Mouse (Mus musculus): ENCODE results near the gene Hpgds.

Hpgds gene

DNA sequence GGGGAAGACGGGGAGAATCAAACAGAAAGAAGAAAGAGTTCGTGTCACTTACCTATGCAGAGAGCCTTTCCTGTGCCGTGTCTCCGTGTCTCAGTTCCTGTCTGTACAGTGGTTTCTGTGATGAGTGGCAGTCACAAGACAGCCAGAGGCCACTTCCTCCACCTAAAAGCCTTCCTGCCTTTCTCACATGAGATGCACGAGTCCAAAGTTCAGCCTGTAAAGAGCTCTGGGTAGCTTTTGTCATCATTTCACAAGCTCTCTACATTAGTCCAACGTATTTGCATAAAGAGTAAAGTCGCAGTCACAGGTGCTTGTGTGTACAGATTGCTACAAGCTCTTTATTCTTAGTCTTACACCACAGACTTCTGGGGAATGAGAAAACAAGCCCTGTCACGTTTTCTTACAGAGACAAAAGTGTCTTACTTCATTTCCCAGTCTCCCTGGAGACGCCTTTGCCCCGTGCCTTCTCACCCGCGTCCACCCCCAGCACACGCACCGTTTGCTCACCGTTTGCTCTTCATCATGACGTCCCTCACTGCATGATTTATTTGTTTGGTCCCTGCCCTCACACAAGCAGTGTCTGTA is at the start of gene Hpgds:
Gene Hpgds (minus strand): TSS at position 288 of the 585 bp plus-strand sequence.
- DNase-seq (ENCODE audit: low spot score in 2 of 2): no peak

DNA sequence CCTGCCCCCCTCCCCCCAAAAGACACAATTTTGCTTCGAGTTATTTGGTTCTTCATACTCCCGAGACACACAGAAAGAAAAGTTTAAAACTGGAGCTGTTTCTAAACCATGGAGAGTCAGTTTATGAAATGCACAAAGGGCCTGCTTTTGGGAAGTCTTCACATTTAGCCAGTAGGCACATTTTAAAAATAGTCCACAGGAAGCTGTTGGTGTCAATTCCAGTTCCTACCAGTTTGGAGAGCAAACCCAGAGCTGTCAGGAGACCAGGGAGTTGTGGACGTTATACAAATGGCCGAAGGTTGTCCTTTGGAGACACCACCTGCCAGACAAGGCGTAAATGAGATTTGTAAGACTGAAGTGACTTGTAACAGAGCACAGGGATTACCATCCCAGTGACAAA is 20.3 kb upstream of the Hpgds start:
- peak; percentile 3 to 5 for DNase-seq (ENCODE audit: low spot score in 2 of 2)

DNA sequence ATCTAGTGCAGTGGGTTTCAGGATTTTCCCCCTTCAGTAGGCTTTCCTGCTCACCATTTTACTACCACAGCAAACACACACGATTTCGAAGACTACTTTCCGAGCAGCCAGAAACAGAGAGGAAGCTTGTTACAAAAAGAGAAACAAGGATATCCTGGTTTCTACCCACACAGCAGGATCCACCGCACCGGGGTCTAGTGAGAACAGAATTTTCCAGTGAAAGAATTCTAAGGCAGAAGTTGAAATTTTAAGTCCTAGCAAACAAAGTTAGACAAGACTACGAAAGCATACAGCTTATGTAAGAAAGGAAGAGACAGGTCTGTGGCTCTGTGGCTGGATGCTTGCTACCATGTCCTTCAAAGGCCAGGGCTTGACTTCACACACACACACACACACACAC is 19.4 kb upstream of the Hpgds start:
- DNase-seq (ENCODE audit: low spot score in 2 of 2): peak; percentile 26 to 61

DNA sequence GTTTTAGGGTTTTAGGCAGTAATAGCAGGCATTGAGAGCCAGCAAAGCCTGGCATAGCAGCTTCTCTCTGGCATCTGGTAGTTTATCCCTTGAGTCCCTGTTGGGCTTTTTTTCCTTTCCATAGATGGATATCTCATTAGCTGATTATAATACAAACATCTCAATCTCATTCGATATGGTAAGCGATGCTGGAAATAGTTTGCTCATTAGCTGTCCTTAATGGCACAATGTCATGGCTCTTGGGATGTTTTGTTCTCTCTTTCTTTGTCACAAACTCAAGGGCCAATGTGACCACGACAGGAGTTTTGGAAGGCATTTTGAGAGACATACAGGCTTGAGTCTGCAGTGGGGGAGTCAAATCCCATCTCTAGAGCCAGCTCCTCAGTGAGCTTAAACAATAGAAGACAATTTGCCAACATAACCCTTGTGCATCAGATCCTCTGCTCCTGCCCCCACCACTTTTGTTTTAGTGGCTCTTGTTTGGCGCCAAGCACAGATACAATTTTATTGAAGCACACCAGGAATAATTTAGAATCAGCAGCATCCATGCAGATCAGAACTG is 14.8 kb upstream of the Hpgds start:
- DNase-seq (ENCODE audit: low spot score in 2 of 2): no peak

DNA sequence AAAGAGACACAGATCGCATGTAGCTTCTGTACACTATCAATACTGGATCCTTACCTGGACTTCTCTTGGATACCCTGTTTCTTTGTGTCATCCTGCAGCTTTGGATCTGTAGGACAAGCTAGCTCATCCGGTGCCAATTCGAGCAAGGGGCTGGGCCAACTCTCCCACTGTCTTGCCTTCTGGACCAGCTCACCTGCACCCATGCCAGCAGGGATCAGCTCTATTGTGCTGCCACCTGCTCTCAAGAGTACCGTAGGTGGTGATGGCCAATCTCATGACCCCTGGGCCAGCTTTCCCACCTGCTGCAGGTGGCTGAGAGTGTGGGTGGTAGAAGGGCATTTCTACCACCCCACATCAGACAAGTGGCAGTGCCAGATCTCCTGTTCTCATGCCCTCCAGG is 12.3 kb upstream of the Hpgds start:
- no peak for DNase-seq (ENCODE audit: low spot score in 2 of 2)

DNA sequence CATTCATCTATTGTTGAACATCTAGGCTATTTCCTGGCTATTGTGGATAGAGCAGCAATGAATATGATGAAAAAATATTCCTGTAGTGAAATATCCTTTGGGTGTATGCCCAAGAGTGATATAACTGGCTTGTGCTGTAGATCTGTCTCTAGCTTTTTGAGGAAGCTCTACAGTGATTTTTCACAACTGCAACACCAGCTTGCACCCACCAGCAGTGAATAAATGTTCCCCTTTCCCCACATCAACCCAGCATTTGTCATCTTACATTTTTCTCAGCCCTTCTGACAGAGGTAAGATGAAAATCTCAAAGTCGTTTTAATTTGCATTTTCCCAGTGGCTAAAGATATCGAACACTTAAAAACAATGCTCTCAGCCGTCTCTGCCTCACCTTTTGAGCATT is 8.9 kb upstream of the Hpgds start:
- no peak for DNase-seq (ENCODE audit: low spot score in 2 of 2)

DNA sequence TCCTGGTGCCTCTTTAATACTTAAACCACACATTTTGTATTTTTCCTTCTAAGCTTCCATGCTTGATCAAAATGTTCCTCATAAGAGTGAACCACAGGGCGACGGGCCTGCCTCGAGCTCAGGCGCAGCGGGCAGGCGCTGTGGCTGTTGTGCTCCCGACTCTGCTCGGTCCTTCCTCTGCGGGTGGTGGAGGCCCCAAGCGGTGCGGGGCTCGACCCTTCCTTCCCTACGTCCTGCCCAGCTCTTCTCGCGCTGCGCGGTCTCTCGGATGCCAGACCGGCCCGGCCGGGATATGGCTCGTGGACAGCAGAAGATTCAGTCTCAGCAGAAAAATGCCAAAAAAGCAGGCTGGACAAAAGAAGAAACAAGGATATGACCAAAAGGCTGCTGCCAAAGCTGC is 6.0 kb upstream of the Hpgds start:
- no peak for DNase-seq (ENCODE audit: low spot score in 2 of 2)

DNA sequence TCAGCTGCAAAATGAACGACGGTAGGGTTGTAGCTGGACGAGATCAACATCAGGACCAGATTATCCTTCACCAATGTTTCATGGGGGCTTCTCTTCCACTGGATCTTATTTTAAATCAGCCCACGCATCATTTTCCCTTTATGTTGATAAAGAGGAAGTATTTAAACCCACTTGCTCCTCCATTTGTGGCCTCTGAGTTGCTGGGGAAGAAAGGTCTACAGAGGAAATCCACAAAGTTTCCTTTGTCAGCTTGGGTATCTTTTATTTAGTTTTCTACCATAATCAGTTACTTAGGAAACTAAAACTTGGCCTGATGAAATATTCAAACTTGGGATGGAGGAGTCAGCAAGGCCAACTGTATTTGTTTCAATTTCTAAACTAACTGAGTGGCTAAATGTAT is 1.7 kb upstream of the Hpgds start:
- no peak for DNase-seq (ENCODE audit: low spot score in 2 of 2)

DNA sequence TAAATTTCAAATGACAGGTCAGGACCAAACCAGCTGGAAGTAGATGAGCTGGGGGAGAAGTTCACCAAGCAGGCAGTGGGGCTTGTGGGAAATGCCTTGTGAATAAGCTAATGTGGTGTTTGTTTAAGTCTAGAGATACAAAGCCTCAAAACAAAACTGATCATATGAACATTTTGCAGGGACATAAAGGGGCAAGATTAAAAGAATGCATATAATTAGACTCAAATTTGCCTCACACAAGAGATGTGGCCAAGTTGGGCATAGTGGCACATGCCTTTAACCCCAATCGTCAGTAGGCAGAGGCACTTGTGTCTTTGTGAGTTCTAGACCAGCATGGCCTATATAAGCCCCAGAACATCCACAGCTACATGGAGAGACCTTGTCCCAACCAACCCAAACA is 2.4 kb downstream of the Hpgds start:
- no peak for DNase-seq (ENCODE audit: low spot score in 2 of 2)

DNA sequence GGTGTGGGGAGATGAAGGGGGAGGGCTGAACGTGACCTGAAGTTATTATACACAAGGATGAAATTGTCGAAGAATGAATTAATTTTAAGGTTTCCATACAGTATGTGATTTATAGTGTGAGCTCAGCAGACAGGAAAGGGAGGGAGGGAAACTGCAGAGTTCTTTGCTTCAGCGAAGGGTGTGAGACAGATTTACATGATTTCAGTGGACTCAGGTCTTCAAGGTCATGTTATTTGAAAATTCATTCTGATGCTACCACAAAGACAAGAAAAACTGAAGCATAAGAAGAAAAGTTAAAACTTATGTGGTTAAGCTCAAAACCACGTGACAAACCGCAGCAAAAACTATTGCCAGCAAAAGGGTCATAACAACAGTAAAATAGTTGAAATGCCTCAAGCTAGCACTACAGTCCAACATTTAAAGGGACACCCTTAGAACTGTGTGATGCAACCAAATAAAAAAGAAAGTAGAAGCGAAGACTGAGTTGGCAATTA is 3.9 kb downstream of the Hpgds start:
- DNase-seq (ENCODE audit: low spot score in 2 of 2): no peak

DNA sequence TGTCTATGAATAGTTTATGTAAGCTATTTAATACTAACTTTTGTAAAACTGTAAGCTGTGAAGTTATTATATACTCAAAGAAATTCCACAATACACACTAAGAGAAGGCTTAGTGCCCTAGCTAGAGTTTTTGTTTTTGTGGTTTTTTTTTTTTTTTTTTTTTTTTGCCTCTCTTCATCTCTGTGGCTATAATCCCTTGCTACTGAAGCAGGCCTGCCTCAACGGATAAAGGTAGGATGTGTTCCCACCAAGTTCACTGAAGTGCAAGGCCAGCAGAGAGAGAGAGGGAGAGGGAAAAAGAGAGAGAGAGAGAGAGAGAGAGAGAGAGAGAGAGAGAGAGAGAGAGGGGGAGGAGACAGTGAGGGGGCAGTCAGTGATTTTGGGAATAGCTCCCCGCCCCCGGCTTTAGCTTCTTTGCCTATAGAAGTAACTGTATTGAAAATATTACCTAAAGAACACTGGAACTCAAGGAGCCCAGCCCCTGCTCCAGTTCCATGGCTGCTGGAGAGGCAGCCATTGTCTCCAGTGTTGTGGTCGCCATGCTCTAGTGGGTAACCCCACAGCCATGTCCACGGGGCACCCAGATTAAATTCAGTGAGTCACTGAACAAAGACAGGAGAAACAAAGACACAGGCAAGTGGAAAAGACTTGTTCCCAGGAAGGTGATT is 4.5 kb downstream of the Hpgds start:
- no peak for DNase-seq (ENCODE audit: low spot score in 2 of 2)

DNA sequence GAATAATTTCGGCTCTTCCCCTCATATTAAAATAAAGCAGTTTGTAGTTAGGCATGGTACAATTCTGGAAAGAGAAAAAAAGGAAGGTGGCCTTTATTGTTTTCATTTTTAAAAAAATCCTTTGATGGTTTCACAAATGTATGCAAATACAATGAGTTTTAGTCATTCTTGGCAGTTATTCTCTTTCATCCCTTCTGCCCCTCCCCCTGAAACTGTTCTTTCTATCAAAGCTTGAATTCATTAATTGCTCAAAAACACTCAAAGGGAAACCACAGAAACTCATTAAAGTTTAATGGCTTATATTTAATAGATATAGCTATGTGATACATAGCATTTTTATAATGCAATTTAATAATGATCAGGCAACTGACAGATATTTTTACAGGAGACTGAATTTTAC is 6.5 kb downstream of the Hpgds start:
- no peak for DNase-seq (ENCODE audit: low spot score in 2 of 2)

DNA sequence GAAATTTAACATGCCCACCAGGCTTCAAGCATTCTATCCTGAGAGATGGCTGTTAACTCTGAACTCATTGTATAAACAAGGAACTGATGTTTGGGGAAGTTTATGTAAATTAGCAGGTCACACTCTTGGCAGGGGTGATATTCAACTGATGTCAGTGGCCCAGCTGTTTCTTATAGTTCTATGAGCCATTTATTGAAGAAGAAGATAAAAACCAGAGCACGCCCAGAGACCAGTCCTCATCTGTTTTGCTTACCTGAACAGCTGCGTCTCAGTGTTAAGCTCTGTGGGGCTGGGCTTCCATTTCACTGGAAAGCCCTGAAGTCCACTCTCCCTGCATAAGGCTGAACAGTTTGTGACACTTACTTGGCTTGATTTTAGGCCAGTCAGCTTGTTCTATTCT is 6.9 kb downstream of the Hpgds start:
- no peak for DNase-seq (ENCODE audit: low spot score in 2 of 2)

DNA sequence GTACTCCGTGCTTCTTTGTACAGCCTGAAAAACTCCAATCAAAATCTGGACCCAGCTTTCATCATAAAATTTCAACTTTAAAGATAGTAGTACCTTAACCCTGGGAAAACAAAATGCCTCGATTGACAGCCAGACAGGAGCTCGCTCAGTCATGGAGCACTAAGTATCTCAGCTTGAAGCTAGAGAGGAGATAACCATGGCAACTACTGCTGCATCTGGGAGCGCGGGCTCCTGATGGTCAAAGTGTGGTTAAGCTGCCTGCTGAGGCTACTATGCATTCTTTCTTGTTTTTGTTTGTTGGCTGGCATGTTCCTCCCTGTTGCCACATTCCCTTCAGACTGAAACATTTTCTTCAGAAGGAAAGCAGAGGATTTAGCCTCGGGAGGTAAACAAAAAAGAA is 12.3 kb downstream of the Hpgds start:
- DNase-seq (ENCODE audit: low spot score in 2 of 2): no peak

DNA sequence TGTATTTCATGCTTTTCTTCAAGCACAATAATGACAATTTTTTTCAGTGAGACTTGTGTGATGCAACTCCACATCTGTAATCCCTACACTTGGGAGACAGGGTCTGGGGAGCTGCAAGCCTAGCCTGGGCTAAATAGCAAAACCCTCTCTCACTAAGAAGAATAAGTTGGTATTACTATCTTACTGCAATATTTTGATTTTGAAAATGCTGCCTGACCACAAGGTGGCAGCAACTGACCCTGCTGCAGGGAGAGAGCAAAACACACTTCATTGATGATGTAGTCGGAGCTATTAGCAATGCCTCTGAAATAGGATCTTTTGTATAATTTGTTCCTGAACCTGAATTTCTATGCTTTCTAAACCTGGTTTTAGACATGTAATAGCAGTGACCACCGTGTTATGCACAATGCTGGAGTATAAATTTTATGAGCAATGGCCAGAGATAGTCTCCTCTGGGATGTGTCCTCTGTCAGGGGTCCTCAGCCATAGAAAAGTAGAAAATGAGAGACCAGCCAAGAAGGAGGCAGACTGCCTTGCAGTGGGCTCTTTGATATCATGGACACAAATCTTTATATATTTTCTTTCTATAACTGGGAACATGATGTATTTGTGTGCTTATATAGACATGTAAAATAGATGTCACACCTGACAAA is 18.5 kb downstream of the Hpgds start:
- peak; percentile 51 to 56 for DNase-seq (ENCODE audit: low spot score in 2 of 2)

DNA sequence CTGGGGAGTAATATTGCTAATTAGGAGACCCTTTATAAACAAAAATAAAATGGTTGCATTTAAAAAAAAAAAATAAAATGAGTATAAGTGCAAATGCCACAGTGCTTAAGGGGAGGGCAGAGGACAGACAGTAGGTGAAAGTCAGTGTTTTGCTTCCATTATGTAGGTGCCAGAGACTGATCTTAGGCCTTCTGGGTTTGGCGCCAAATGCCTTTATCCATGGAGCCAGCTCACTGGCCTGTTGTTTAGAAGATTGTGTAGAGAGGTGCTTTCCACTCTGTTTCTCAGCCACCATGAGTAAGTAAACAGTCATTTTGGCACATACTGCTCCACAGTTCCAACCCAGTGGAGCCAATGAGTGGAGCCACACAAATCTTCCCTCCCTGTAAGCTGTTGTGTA is 27.2 kb downstream of the Hpgds start:
- no peak for DNase-seq (ENCODE audit: low spot score in 2 of 2)

DNA sequence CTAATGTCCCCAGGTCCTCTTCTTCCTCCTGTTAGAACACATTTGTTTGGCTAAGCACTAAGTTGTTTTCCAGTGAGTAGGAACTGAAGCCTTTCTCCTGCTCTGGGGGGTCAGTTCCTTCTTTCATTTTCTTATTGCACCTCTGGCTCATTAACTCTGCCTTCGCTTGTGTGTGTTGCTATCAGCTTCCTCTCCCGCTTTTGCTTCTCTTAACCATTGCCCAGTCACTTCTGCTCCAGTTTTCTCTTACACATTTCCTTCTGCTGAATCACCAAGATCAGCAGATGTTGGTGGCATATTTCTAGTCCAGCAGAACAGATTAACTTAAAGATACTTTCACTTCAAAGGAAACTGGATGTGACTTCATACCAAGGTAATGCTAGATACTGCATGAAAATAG is 29.8 kb downstream of the Hpgds start:
- DNase-seq (ENCODE audit: low spot score in 2 of 2): no peak

DNA sequence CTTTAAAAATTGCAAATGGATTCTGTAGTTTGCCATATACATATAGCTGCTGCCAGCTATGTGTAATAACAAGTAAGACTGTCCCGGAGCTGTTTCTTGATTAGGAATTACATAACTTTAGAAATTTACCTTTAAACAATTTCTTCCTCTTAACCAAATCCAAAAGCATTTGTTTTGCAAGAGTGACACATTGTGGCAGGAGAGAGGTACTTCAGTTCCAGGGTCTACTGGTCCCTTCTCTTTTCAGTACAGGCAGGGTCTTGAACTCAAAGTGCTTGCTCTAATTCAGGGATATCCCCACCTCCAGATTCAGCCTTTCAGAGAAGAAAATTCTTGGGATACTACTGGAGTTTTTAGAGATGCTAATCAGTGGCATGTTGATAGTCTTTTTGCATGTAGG is 65.6 kb downstream of the Hpgds start:
- DNase-seq (ENCODE audit: low spot score in 2 of 2): no peak

DNA sequence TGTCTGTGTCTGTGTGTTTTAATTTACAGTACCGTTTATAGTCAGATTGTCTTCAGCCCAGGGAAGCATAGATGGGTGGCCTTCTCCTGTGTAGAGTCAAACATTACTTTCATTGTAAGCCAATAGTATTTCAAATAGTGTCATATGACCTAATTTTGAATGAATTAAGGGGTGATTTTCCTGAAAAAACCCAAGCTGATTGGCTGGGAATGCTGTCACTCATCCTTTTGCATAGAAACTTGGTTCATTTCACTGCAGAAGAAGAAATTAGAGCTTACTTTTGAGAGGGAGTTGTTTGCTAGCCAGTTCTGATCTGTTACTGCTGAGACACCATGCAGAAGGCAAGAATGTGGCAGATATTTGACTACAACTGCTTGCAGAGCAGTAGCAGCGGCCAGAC is 69.5 kb downstream of the Hpgds start:
- DNase-seq (ENCODE audit: low spot score in 2 of 2): no peak
